ENCODE assay signal across 16 mouse cellular contexts in the genomic region with DNA sequence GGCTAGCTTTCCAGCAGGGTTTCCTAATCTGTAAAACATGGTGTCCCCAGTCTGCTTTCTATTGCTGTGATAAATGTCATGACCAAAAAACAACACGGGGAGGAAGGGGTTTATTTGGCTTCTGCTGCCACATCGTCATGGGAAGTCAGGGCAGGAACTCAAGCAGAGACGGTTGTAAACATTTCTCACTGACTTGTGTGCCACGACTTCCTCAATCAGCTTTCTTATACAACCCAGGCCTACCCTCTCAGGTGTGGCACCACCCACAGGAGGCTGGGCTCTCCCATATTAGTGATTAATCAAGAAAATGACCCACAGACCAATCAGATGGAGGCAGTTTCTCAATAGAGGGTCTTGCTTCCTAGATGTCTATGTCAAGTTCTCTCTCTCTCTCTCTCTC. TPM values are rescaled to one million over a fixed set of nuclear protein-coding genes. Genes with fewer than 3 reads are reported as not detected.
A peak's percentile ranks its signal among the peaks of the same experiment; 100 is the strongest.
DNase-seq lines count a peak whose midpoint lies in the region; ATAC-seq and TF ChIP-seq lines count a peak whose summit lies in the region.
"Had no signal": no experiment of that assay in that cellular context is flagged by ENCODE, and none has a peak within 500 bp of the region (broad histone marks: within the 10 kb centered on the region; RNA-seq: fewer than 3 reads in every experiment).

No protein-coding gene starts in this region.

- ATAC-seq in lung, embryonic 14.5 days (ENCODE audit: insufficient read depth) = no peak
- ATAC-seq in forebrain, embryonic 15.5 days (replicated peaks) = no peak
- ATAC-seq in hindbrain, embryonic 14.5 days (ENCODE audit: low FRiP score) = no peak
- ATAC-seq: forebrain, postnatal 0 days had no signal

- no peaks in the 10 kb centered on the region for H3K36me3 ChIP-seq in lung, embryonic 14.5 days (ENCODE audit: insufficient read depth)
- no peaks in the 10 kb centered on the region for H3K36me3 ChIP-seq in splenic B cell, adult 2 months (ENCODE audit: control insufficient read depth, insufficient read depth, low read length, poor library complexity, severe bottlenecking)
- no peaks in the 10 kb centered on the region for H3K36me3 ChIP-seq in forebrain, embryonic 15.5 days
- H3K36me3 ChIP-seq in hindbrain, embryonic 14.5 days (replicated peaks; ENCODE audit: control insufficient read depth, insufficient read depth) = no peaks in the 10 kb centered on the region
- H3K36me3 ChIP-seq: G1E had no signal

- H3K9ac ChIP-seq in lung, embryonic 14.5 days = no peak overlapping the region
- no peak overlapping the region for H3K9ac ChIP-seq in forebrain, embryonic 15.5 days (replicated peaks)
- no peak overlapping the region for H3K9ac ChIP-seq in hindbrain, embryonic 14.5 days
- H3K9ac ChIP-seq: forebrain, postnatal 0 days had no signal

- WGBS in lung, embryonic 14.5 days = 19% methylated on average over 4 of the region's 4 CpGs
- WGBS in forebrain, embryonic 15.5 days = 71% methylated on average over 4 of the region's 4 CpGs
- 67% methylated on average over 4 of the region's 4 CpGs for WGBS in hindbrain, embryonic 14.5 days

- H3K27ac ChIP-seq in lung, embryonic 14.5 days (ENCODE audit: low read depth) = no peak overlapping the region
- no peak overlapping the region for H3K27ac ChIP-seq in forebrain, embryonic 15.5 days (replicated peaks)
- H3K27ac ChIP-seq in hindbrain, embryonic 14.5 days = no peak overlapping the region
- H3K27ac ChIP-seq: heart, adult 2 months had no signal

- H3K4me2 ChIP-seq in lung, embryonic 14.5 days = no peak overlapping the region
- H3K4me2 ChIP-seq in forebrain, embryonic 15.5 days (replicated peaks) = no peak overlapping the region
- H3K4me2 ChIP-seq in hindbrain, embryonic 14.5 days (replicated peaks) = no peak overlapping the region
- H3K4me2 ChIP-seq: midbrain, embryonic 11.5 days had no signal

- peak; percentile 38 for DNase-seq in lung, embryonic 14.5 days
- DNase-seq in lung, postnatal 10 days = no peak
- peak; percentile 24 for DNase-seq in T-cell, adult 2 months (ENCODE audit: low spot score)
- peak; percentile 48 for DNase-seq in lung, postnatal 25 days (ENCODE audit: low spot score)
- peak; percentile 72 for DNase-seq in splenic B cell, adult 2 months (ENCODE audit: low read depth, low spot score)
- DNase-seq in adrenal gland, postnatal 36 days = no peak
- DNase-seq in hindbrain, embryonic 14.5 days (ENCODE audit: low spot score) = no peak
- DNase-seq: adrenal gland, postnatal 10 days; cerebellum, adult 9-11 months; forebrain, postnatal 0 days; heart, adult 2 months; right cerebral cortex, adult 18-20 months; thymus, adult 2 months had no signal

- TF ChIP-seq CTCF in lung, embryonic 14.5 days (IDR thresholded peaks at IDR 0.05; ENCODE audit: low read depth) = no peak

- H3K4me3 ChIP-seq in lung, embryonic 14.5 days (ENCODE audit: low read depth, low read length) = no peak overlapping the region
- H3K4me3 ChIP-seq in forebrain, embryonic 15.5 days = no peak overlapping the region
- H3K4me3 ChIP-seq in hindbrain, embryonic 14.5 days (replicated peaks; ENCODE audit: low read length) = no peak overlapping the region
- H3K4me3 ChIP-seq: heart, adult 2 months had no signal

- H3K9me3 ChIP-seq in lung, embryonic 14.5 days (ENCODE audit: low read depth, low read length) = no peaks in the 10 kb centered on the region
- no peaks in the 10 kb centered on the region for H3K9me3 ChIP-seq in forebrain, embryonic 15.5 days
- H3K9me3 ChIP-seq in hindbrain, embryonic 14.5 days (ENCODE audit: control insufficient read depth, low read length) = no peaks in the 10 kb centered on the region

- no peaks in the 10 kb centered on the region for H3K4me1 ChIP-seq in lung, embryonic 14.5 days (ENCODE audit: insufficient read depth)
- no peaks in the 10 kb centered on the region for H3K4me1 ChIP-seq in forebrain, embryonic 15.5 days
- H3K4me1 ChIP-seq in hindbrain, embryonic 14.5 days (replicated peaks; ENCODE audit: control insufficient read depth, insufficient read depth, low read length) = 0 out of 2 replicates have a peak, but pooled peaks cover 4% of the 10 kb centered on the region

- no peaks in the 10 kb centered on the region for H3K27me3 ChIP-seq in lung, embryonic 14.5 days (ENCODE audit: insufficient read depth, low read length)
- H3K27me3 ChIP-seq in splenic B cell, adult 2 months (ENCODE audit: control insufficient read depth, insufficient read depth, low read length, poor library complexity, severe bottlenecking) = no peaks in the 10 kb centered on the region
- no peaks in the 10 kb centered on the region for H3K27me3 ChIP-seq in forebrain, embryonic 15.5 days
- no peaks in the 10 kb centered on the region for H3K27me3 ChIP-seq in hindbrain, embryonic 14.5 days (ENCODE audit: control insufficient read depth, insufficient read depth, low read length)

RNA-seq across cellular contexts. Expression of gene Vwf, which starts 48.3 kb away (rescaled TPM):
- 17.7 and 20.4 TPM in 2 replicates for polyA plus RNA-seq in lung, embryonic 14.5 days (2014; fragmentation: Nextera tagmentation; extraction: Ambion mirVana)
- 6.5 and 8.4 TPM in 2 replicates for polyA plus RNA-seq in forebrain, embryonic 15.5 days (2015; fragmentation: Nextera tagmentation; extraction: Ambion mirVana)
- 1 to 10 TPM; 7.6 to 7.9 TPM for total RNA-seq in adrenal gland, postnatal 36 days (2021)
- 13.1 and 14.2 TPM in 2 replicates for polyA plus RNA-seq in hindbrain, embryonic 14.5 days (2014; fragmentation: Nextera tagmentation; extraction: Ambion mirVana)

Comparison
In these comparisons a context has a peak if more than half of its experiments do, and no peak if none do; other contexts are left out.
1. DNase-seq: peak in lung, embryonic 14.5 days (single experiment), T-cell, adult 2 months (single experiment), lung, postnatal 25 days (single experiment) and splenic B cell, adult 2 months (single experiment); none in lung, postnatal 10 days (single experiment), adrenal gland, postnatal 36 days (0 of 2) and hindbrain, embryonic 14.5 days (single experiment).